Mouse (Mus musculus) spleen, adult 2 months (tissue): ENCODE results near the gene Efna4. TPM values are rescaled to one million over a fixed set of nuclear protein-coding genes. Genes with fewer than 3 reads are reported as not detected.

Source experiments
- DNase-seq, 2 experiments: peaks; one replicate each; pipeline versions ENCODE4 v3.0.0 to v3.0.0-alpha.2; 2012 to 2021; ENCODE audit warnings: low spot score in 2 of 2, low read depth in 1 of 2
- H3K27ac ChIP-seq: fragments of 200-500 bp; 2 replicates; pipeline ENCODE4 v1.5.1; 2012; ENCODE audit warnings: low read length, inconsistent platforms; ENCODE audit not compliant: insufficient read depth
- H3K27me3 ChIP-seq: fragments of 200-500 bp; 2 replicates; pipeline ENCODE4 v1.6.1; 2012; ENCODE audit warnings: mild to moderate bottlenecking, moderate library complexity, low read length, inconsistent platforms; ENCODE audit not compliant: control insufficient read depth, insufficient read depth
- H3K36me3 ChIP-seq: fragments of 200-500 bp; 2 replicates; pipeline ENCODE4 v1.6.1; 2012; ENCODE audit warnings: mild to moderate bottlenecking, low read length, inconsistent platforms; ENCODE audit not compliant: control insufficient read depth, insufficient read depth
- H3K4me1 ChIP-seq: fragments of 200-500 bp; 2 replicates; pipeline ENCODE4 v1.6.1; 2011; ENCODE audit warnings: inconsistent platforms; ENCODE audit not compliant: control insufficient read depth, insufficient read depth, insufficient read length
- H3K4me3 ChIP-seq: fragments of 200-500 bp; 2 replicates; pipeline ENCODE4 v1.5.1; 2011; ENCODE audit warnings: mild to moderate bottlenecking, inconsistent platforms; ENCODE audit not compliant: insufficient read depth, insufficient read length; ENCODE audit errors: extremely low read depth
- CTCF ChIP-seq: fragments of 200-500 bp; IDR thresholded peaks from 2 replicates; pipeline ENCODE4 v1.5.1; 2011; ENCODE audit warnings: mild to moderate bottlenecking, inconsistent platforms; ENCODE audit not compliant: insufficient read depth, insufficient read length, insufficient replicate concordance; ENCODE audit errors: extremely low read depth
- POLR2A ChIP-seq: fragments of 200-500 bp; IDR thresholded peaks from 2 replicates; pipeline ENCODE4 v1.6.1; 2011; ENCODE audit warnings: low read depth, low read length, inconsistent platforms
- WGBS: fragments of 180-500 bp; shearing (Covaris S2); methylation state at CpG from one replicate; pipeline ENCODE4 v1.1.7; 2018; 5-methylcytosine and 5-hydroxymethylcytosine counted together
- polyA plus RNA-seq: library from polyadenylated mRNA; depleted of rRNA; stranded (reverse); fragments of >200 nt; gene quantifications from 2 replicates; pipeline ENCODE4 v1.2.3, GENCODE M21; 2012

The Efna4 gene
- polyA plus RNA-seq, 1 experiment, result 0.62 TPM

DNA sequence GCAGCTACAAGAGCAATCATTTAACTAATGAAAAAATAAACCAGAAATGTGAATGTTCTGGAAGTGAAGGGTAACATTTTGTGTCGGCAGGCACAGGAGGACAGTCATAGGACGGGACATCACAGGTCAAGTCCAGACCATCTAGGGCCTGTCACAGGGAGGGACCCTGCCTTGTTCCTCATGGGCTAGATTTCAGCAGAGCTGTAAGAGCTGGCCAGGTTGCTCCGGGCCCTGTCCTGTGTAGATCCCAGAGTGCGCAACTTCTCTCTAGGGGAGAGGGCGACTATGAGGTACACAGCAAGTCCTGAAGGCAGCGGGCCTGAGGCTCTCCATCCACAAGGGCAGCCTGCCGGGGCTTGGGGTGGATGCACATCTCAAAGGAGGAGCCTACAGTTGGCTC, 23.8 kb upstream of the Efna4 start, which contains the start of gene Dcst2:
Gene Dcst2, plus strand, starts transcription at position 301 of the 400 bp plus-strand sequence.
- WGBS, result 85% methylated on average over 7 of the region's 7 CpGs
- no peak within 1 kb of the TSS for H3K27ac ChIP-seq
- DNase-seq, result no peak
- no peak within 1 kb of the TSS for H3K4me3 ChIP-seq
- peaks cover 3% of the 10 kb centered on the region; the same call in 1 of the 2 replicates for H3K4me1 ChIP-seq
- TF ChIP-seq POLR2A (no peak), CTCF (no peak)
- H3K27me3 ChIP-seq, result no peaks in the 10 kb centered on the region
- H3K36me3 ChIP-seq, result no peaks in the 10 kb centered on the region

DNA sequence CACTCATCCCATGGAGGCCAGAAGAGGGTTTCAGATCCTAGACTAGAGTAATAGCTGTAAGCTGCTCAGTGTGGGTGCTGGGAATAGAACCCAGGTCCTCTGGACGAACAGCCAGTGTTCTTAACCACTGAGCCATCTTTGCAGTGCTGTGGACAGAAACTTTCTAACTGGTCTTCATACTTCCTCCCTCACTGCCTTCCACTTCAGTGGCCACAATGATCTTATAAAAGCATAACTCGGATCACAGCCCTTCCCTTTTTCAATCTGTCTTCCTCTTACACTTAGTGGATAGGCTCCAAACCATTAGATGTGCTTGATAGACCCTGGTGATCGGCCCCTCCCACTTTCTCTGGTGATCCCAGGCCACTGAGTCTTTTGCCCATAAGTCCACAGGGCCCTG, 22.4 kb upstream of the Efna4 start:
- no peak for DNase-seq
- 20% methylated on average over 3 of the region's 3 CpGs for WGBS
- no peaks in the 10 kb centered on the region for H3K27me3 ChIP-seq
- H3K4me1 ChIP-seq, result peaks cover 3% of the 10 kb centered on the region; the same call in 1 of the 2 replicates
- no peak overlapping the region for H3K27ac ChIP-seq
- TF ChIP-seq CTCF, result no peak
- no peak for TF ChIP-seq POLR2A
- H3K4me3 ChIP-seq, result no peak overlapping the region
- H3K36me3 ChIP-seq, result no peaks in the 10 kb centered on the region

DNA sequence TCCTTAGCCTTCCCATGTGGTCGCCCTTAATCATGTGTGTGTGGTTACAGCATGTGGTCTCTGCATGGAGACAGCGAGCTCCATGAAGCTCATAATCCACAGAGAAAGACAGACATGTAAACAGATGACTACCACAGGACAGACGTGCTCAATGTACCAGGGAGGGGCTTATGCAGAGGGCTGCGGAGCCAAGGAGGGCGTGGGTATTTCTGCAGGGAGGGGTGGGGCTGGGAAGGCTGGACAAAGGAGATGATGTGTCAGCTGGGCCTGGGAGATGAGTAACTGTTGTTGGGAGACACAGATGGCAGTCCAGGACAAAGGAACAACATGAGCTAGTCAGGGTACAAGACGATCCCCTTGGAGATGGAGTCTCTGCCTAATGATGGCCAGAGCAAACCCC, 21.8 kb upstream of the Efna4 start:
- peaks cover 3% of the 10 kb centered on the region; the same call in 1 of the 2 replicates for H3K4me1 ChIP-seq
- no peak for DNase-seq
- no peaks in the 10 kb centered on the region for H3K27me3 ChIP-seq
- no peak overlapping the region for H3K27ac ChIP-seq
- no peaks in the 10 kb centered on the region for H3K36me3 ChIP-seq
- 84% methylated on average over 6 of the region's 6 CpGs for WGBS
- TF ChIP-seq CTCF, result no peak
- no peak overlapping the region for H3K4me3 ChIP-seq

DNA sequence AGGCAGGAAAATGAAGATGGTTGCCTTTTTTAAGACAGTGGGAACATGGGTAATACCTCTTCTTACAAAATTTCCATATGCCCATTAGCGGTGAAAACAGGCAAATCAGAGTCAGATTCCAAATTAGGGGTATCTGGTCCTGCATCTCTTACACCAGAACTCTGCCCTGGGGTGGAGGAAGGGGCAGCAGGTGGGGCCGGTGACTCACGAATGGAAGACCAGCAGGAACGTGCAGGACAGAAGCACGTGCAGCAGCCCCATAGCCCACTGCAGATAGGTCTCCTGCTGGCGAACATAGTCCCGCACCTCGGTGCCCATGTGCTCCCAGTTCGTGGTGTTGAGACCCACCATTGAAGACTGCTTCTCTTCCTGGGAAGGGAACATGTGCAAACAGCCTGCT, 18.2 kb upstream of the Efna4 start:
- Histone ChIP-seq H3K27ac (no peak overlapping the region), H3K27me3 (no peaks in the 10 kb centered on the region), H3K4me3 (no peak overlapping the region), H3K36me3 (no peaks in the 10 kb centered on the region), H3K4me1 (peaks cover 3% of the 10 kb centered on the region; the same call in 1 of the 2 replicates)
- DNase-seq, result no peak
- 75% methylated on average over 9 of the region's 9 CpGs for WGBS
- TF ChIP-seq POLR2A, result no peak
- TF ChIP-seq CTCF, result no peak

DNA sequence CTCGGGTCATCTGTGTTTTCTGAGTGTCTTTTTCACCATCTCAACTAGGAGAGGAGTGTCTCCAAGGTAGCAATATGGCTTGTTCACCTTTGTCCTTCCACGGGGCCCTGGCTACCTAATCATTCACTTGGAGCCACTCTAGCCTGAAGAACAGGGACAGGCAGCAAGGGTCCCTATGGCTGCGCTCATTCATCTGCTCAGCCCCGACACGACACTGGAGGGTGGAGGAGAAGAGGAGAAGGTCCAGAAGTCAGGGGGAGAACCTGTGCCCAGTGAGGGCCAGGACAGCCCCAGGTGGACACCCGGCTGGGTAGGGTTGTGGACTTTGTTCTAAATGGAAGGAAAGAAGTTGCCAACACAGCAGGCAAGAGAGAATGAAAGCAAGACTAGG, 17.7 kb upstream of the Efna4 start:
- 80% methylated on average over 6 of the region's 6 CpGs for WGBS
- Histone ChIP-seq H3K4me1 (peaks cover 3% of the 10 kb centered on the region; the same call in 1 of the 2 replicates), H3K4me3 (no peak overlapping the region), H3K27ac (no peak overlapping the region), H3K27me3 (no peaks in the 10 kb centered on the region), H3K36me3 (no peaks in the 10 kb centered on the region)
- no peak for TF ChIP-seq CTCF
- no peak for TF ChIP-seq POLR2A
- DNase-seq, result no peak

DNA sequence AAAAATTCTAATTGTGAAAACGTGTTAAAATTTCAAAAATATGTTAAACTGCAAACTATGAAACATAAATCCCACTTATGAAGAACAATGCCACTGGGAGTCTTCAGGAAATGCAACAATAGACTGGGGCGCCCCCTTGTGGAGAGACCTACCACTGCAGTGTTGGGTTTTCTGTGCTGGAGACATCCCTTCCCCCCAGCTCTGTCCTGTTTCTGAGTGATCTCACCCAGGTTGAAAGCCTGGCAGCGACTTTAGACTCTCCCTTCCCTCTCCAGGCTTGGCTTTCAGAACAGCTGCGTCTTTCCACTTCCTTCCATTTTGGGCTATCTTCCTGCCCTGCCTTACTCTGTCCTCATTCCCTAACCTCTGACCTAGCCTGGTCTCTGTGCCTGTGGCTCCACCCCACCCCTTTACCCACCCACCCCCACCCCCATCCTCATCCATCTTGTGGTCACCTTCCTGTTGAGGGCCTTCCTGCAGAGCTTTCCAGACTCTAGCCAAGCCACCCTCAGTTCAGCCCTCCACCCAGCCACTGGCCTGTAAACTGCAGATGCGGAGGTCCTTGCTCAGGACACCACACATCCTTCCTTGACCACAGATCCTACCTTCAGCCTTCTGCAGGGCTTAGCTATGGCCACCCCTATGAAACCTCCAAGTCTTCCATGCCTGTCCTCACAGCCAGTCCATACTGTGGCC, 17.1 kb upstream of the Efna4 start:
- Histone ChIP-seq H3K27me3 (no peaks in the 10 kb centered on the region), H3K4me1 (peaks cover 6% of the 10 kb centered on the region), H3K4me3 (no peak overlapping the region), H3K27ac (no peak overlapping the region), H3K36me3 (no peaks in the 10 kb centered on the region)
- DNase-seq, result peak; percentile 45 to 75
- 19% methylated on average over 5 of the region's 5 CpGs for WGBS
- TF ChIP-seq CTCF (peak; percentile 77; the same call in 1 of the 2 replicates), POLR2A (no peak)

DNA sequence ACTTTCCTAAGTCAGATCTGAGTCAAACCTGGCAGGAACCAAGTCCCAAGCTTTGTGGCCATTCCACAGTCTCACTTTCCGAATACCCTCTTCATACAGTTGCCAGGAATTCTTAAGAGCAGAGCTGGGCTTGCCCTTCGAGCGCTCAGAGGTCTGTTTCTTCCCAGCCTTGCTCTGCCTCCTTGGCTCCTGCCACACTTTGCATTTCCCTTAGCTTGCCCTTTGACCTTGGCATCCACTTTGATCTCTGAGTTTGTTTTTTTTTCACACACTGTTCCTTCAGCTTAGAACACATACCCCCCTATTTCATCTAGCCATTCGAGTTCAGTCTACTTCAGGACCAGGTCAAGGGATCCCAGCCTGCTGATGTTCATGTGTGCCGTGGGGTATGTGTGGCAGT, 13.4 kb upstream of the Efna4 start:
- Histone ChIP-seq H3K36me3 (no peaks in the 10 kb centered on the region), H3K27ac (no peak overlapping the region), H3K27me3 (no peaks in the 10 kb centered on the region; the same call in 1 of the 2 replicates), H3K4me3 (no peak overlapping the region), H3K4me1 (peaks cover 6% of the 10 kb centered on the region)
- TF ChIP-seq POLR2A, result no peak
- no peak for TF ChIP-seq CTCF
- no peak for DNase-seq
- WGBS, result 86% methylated on average over 5 of the region's 5 CpGs
